Comparison of ENCODE assay signal across 10 mouse cellular contexts in the genomic region with DNA sequence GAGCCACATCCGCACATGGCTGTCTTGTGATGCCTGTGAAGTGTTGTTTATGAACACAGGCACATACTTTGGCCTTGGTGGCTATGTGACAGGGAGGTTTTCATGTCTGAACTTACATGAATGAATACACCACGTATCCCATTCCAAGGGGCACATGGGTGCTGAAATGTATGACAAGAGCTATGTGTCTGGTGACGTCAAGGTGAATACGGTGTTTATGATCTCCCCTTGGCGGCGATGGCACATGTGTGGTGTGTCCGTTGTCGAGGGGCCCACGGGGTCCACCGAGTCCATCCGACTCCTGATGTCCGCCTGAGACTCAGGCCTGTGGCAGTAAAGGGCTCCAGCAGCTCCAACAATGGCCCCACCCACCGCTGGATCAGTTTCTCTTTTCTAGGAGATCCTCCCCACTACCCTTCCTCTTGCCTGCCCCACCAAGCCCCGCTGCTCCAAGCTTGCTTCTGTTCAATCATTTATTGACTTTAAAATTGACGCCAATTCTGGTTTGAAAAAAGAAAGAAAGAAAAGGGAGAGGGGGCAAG. TPM values are rescaled to one million over a fixed set of nuclear protein-coding genes. Genes with fewer than 3 reads are reported as not detected.
DNase-seq lines count a peak whose midpoint lies in the region; ATAC-seq and TF ChIP-seq lines count a peak whose summit lies in the region.
"Had no signal": no experiment of that assay in that cellular context is flagged by ENCODE, and none has a peak within 500 bp of the region (broad histone marks: within the 10 kb centered on the region; RNA-seq: fewer than 3 reads in every experiment).

No protein-coding gene starts in this region.

- H3K9me3 ChIP-seq in heart, embryonic 15.5 days (replicated peaks): no peaks in the 10 kb centered on the region
- no peaks in the 10 kb centered on the region for H3K9me3 ChIP-seq in forebrain, embryonic 16.5 days (ENCODE audit: control insufficient read depth, low read length)
- H3K9me3 ChIP-seq: kidney, embryonic 15.5 days; megakaryocyte, embryonic 14.5 days had no signal

- TF ChIP-seq CTCF in cerebellum, adult 2 months (IDR thresholded peaks at IDR 0.05; ENCODE audit: borderline replicate concordance, insufficient read depth, low read depth, low read length): no peak

- peaks cover 61% of the 10 kb centered on the region for H3K4me1 ChIP-seq in heart, embryonic 15.5 days (replicated peaks)
- H3K4me1 ChIP-seq in cerebellum, adult 2 months (ENCODE audit: control insufficient read depth, insufficient read depth, low read length): peaks cover 55% of the 10 kb centered on the region
- H3K4me1 ChIP-seq in forebrain, embryonic 16.5 days (replicated peaks; ENCODE audit: control insufficient read depth, insufficient read depth, low read length): peaks cover 76% of the 10 kb centered on the region

- H3K4me3 ChIP-seq in heart, embryonic 15.5 days: no peak overlapping the region
- no peak overlapping the region for H3K4me3 ChIP-seq in cerebellum, adult 2 months (replicated peaks; ENCODE audit: insufficient read depth, low read depth, low read length)
- H3K4me3 ChIP-seq in forebrain, embryonic 16.5 days (replicated peaks; ENCODE audit: low read length): no peak overlapping the region
- H3K4me3 ChIP-seq: kidney, embryonic 15.5 days; megakaryocyte, embryonic 14.5 days had no signal

- ATAC-seq in heart, embryonic 15.5 days (replicated peaks; ENCODE audit: insufficient number of reproducible peaks, insufficient read depth, low FRiP score, low read depth): no peak
- ATAC-seq in forebrain, embryonic 16.5 days: no peak

- H3K36me3 ChIP-seq in heart, embryonic 15.5 days: peaks cover 3% of the 10 kb centered on the region; the same call in 1 of the 2 replicates
- H3K36me3 ChIP-seq in forebrain, embryonic 16.5 days (ENCODE audit: control insufficient read depth, insufficient read depth): no peaks in the 10 kb centered on the region
- H3K36me3 ChIP-seq: kidney, embryonic 15.5 days had no signal

- no peak overlapping the region for H3K9ac ChIP-seq in heart, embryonic 15.5 days
- H3K9ac ChIP-seq in forebrain, embryonic 16.5 days (replicated peaks; ENCODE audit: low read depth, low read length): peak overlapping the region; percentile 98
- H3K9ac ChIP-seq: kidney, embryonic 15.5 days had no signal

- H3K27ac ChIP-seq in heart, embryonic 15.5 days: no peak overlapping the region
- 0 out of 2 replicates have a peak overlapping the region, but pooled peaks have one; percentile 8 for H3K27ac ChIP-seq in cerebellum, adult 2 months (ENCODE audit: insufficient read depth, low read length)
- H3K27ac ChIP-seq in forebrain, embryonic 16.5 days (ENCODE audit: low read length): peak overlapping the region; percentile 99
- H3K27ac ChIP-seq: kidney, embryonic 15.5 days had no signal

- peak overlapping the region; percentile 93; the same call in 1 of the 2 replicates for H3K4me2 ChIP-seq in heart, embryonic 15.5 days
- peak overlapping the region; percentile 73 for H3K4me2 ChIP-seq in forebrain, embryonic 16.5 days (ENCODE audit: low read length)

- WGBS in heart, embryonic 15.5 days: 83% methylated on average over 15 of the region's 15 CpGs
- 52% methylated on average over 15 of the region's 15 CpGs for WGBS in cerebellum, adult 2 months
- WGBS in forebrain, embryonic 16.5 days: 68% methylated on average over 15 of the region's 15 CpGs

- peaks cover 39% of the 10 kb centered on the region for H3K27me3 ChIP-seq in heart, embryonic 15.5 days
- no peaks in the 10 kb centered on the region for H3K27me3 ChIP-seq in cerebellum, adult 2 months (ENCODE audit: control insufficient read depth, insufficient read depth, low read length)
- H3K27me3 ChIP-seq in forebrain, embryonic 16.5 days (replicated peaks; ENCODE audit: control insufficient read depth, insufficient read depth, low read length): no peaks in the 10 kb centered on the region

- no peak for TF ChIP-seq POLR2A in cerebellum, adult 2 months (IDR thresholded peaks at IDR 0.05; ENCODE audit: borderline replicate concordance, insufficient read depth, low read length)

- no peak for DNase-seq in heart, postnatal 4 days
- DNase-seq in Muller cell, postnatal 12 days (ENCODE audit: inconsistent ontology term): peak; percentile 32
- DNase-seq in cerebellum, adult 2 months: peak; percentile 20 to 32
- no peak for DNase-seq in B cell, adult 2 months
- no peak for DNase-seq in adrenal gland, postnatal 4 days (ENCODE audit: low spot score in 2 of 2)
- DNase-seq in thymus, adult 18-20 months: no peak

RNA-seq across cellular contexts. Expression of a gene that starts 2.8 kb away (rescaled TPM):
- polyA plus RNA-seq in heart, embryonic 15.5 days (2015; fragmentation: Nextera tagmentation; extraction: Ambion mirVana): 15.0 and 20.8 TPM in 2 replicates
- 100 to 1,000 TPM; 189 to 211 TPM for total RNA-seq in heart, postnatal 4 days (2021)
- 98.5 and 105 TPM in 2 replicates for polyA plus RNA-seq in cerebellum, adult 2 months (2012; rRNA removed)
- 440 and 546 TPM in 2 replicates for polyA plus RNA-seq in forebrain, embryonic 16.5 days (2015; fragmentation: Nextera tagmentation; extraction: Ambion mirVana)
- total RNA-seq in adrenal gland, postnatal 4 days (2021): 100 to 1,000 TPM; 134 to 137 TPM

RNA-seq across cellular contexts. Expression of a gene that starts 25.3 kb away (rescaled TPM):
- polyA plus RNA-seq in heart, embryonic 15.5 days (2015; fragmentation: Nextera tagmentation; extraction: Ambion mirVana): 5.8 and 6.4 TPM in 2 replicates
- total RNA-seq in heart, postnatal 4 days (2021): 1 to 10 TPM; 3.4 to 3.6 TPM
- 16.1 and 16.2 TPM in 2 replicates for polyA plus RNA-seq in cerebellum, adult 2 months (2012; rRNA removed)
- 8.2 and 8.7 TPM in 2 replicates for polyA plus RNA-seq in forebrain, embryonic 16.5 days (2015; fragmentation: Nextera tagmentation; extraction: Ambion mirVana)
- total RNA-seq in adrenal gland, postnatal 4 days (2021): 1 to 10 TPM; 5.7 to 6.7 TPM

RNA-seq across cellular contexts. Expression of a gene that starts 34.0 kb away (rescaled TPM):
- 45.3 and 46.5 TPM in 2 replicates for polyA plus RNA-seq in heart, embryonic 15.5 days (2015; fragmentation: Nextera tagmentation; extraction: Ambion mirVana)
- total RNA-seq in heart, postnatal 4 days (2021): 10 to 100 TPM; 24.2 to 26.2 TPM
- 45.3 and 45.5 TPM in 2 replicates for polyA plus RNA-seq in cerebellum, adult 2 months (2012; rRNA removed)
- polyA plus RNA-seq in forebrain, embryonic 16.5 days (2015; fragmentation: Nextera tagmentation; extraction: Ambion mirVana): 31.3 and 34.3 TPM in 2 replicates
- total RNA-seq in adrenal gland, postnatal 4 days (2021): 10 to 100 TPM; 46.9 to 48.0 TPM

RNA-seq across cellular contexts. Expression of a gene that starts 43.1 kb away (rescaled TPM):
- polyA plus RNA-seq in heart, embryonic 15.5 days (2015; fragmentation: Nextera tagmentation; extraction: Ambion mirVana): 107 and 123 TPM in 2 replicates
- 10 to 100 TPM; 90.9 to 91.8 TPM for total RNA-seq in heart, postnatal 4 days (2021)
- 117 and 120 TPM in 2 replicates for polyA plus RNA-seq in cerebellum, adult 2 months (2012; rRNA removed)
- polyA plus RNA-seq in forebrain, embryonic 16.5 days (2015; fragmentation: Nextera tagmentation; extraction: Ambion mirVana): 84.8 and 86.5 TPM in 2 replicates
- total RNA-seq in adrenal gland, postnatal 4 days (2021): 10 to 100 TPM; 86.4 to 93.8 TPM

RNA-seq across cellular contexts. Expression of a gene that starts 49.4 kb away (rescaled TPM):
- 525 and 658 TPM in 2 replicates for polyA plus RNA-seq in heart, embryonic 15.5 days (2015; fragmentation: Nextera tagmentation; extraction: Ambion mirVana)
- 100 to 1,000 TPM; 320 to 358 TPM for total RNA-seq in heart, postnatal 4 days (2021)
- 343 and 394 TPM in 2 replicates for polyA plus RNA-seq in cerebellum, adult 2 months (2012; rRNA removed)
- polyA plus RNA-seq in forebrain, embryonic 16.5 days (2015; fragmentation: Nextera tagmentation; extraction: Ambion mirVana): 610 and 631 TPM in 2 replicates
- 100 to 1,000 TPM; 480 to 531 TPM for total RNA-seq in adrenal gland, postnatal 4 days (2021)

Comparison
In these comparisons a context has a peak if more than half of its experiments do, and no peak if none do; other contexts are left out.
1. DNase-seq: peak in Muller cell, postnatal 12 days (single experiment) and cerebellum, adult 2 months (2 of 2); none in heart, postnatal 4 days (single experiment), B cell, adult 2 months (0 of 2), adrenal gland, postnatal 4 days (0 of 2) and thymus, adult 18-20 months (0 of 2).